Mouse (Mus musculus): ENCODE results near the gene Ei24.

- peak; percentile 29; the same call in 1 of the 2 replicates for TF ChIP-seq CTCF (IDR thresholded peaks at IDR 0.05; ENCODE audit: borderline replicate concordance, extremely low read depth, insufficient read depth, insufficient read length)
- TF ChIP-seq POLR2A (IDR thresholded peaks at IDR 0.05; ENCODE audit: borderline replicate concordance, extremely low read depth, insufficient read depth, insufficient read length, poor library complexity, severe bottlenecking) = peak; percentile 98
Measured at GRCm38 (mm10) chr9:36832529-36832928, 35.3 kb upstream of the Ei24 start.

Measured in brain, embryonic 14.5 days (tissue).